Mouse (Mus musculus): ENCODE measurements around the gene Dnah2. TPM values are rescaled to one million over a fixed set of nuclear protein-coding genes. Genes with fewer than 3 reads are reported as not detected.

Dnah2 gene
- polyA plus RNA-seq, 1 experiment from 2014 or later: 1.9 TPM

GRCm38 (mm10) chr11:69526631-69527030 is 22.3 kb downstream of the Dnah2 start:
- Histone ChIP-seq H3K4me2 (ENCODE audit: low read depth, low read length) (peak overlapping the region; percentile 55), H3K4me1 (replicated peaks; ENCODE audit: control insufficient read depth, insufficient read depth, low read length) (no peaks in the 10 kb centered on the region), H3K4me3 (ENCODE audit: low read length) (no peak overlapping the region), H3K27ac (ENCODE audit: low read length) (no peak overlapping the region), H3K36me3 (ENCODE audit: control insufficient read depth, insufficient read depth, low read length) (no peaks in the 10 kb centered on the region), H3K27me3 (ENCODE audit: control insufficient read depth, insufficient read depth, low read depth, low read length) (no peaks in the 10 kb centered on the region), H3K9me3 (ENCODE audit: control insufficient read depth, low read length) (no peaks in the 10 kb centered on the region), H3K9ac (ENCODE audit: low read length) (no peak overlapping the region; the same call in 1 of the 2 replicates)
- no peak for ATAC-seq (ENCODE audit: low read depth)
- WGBS: 53% methylated on average over 4 of the region's 4 CpGs

GRCm38 (mm10) chr11:69525661-69526060 is 23.2 kb downstream of the Dnah2 start:
- WGBS: 82% methylated on average over 9 of the region's 9 CpGs

GRCm38 (mm10) chr11:69523651-69524050 is 25.3 kb downstream of the Dnah2 start:
- ATAC-seq (ENCODE audit: low read depth): no peak
- Histone ChIP-seq H3K4me3 (ENCODE audit: low read length) (no peak overlapping the region), H3K27me3 (ENCODE audit: control insufficient read depth, insufficient read depth, low read depth, low read length) (no peaks in the 10 kb centered on the region), H3K27ac (ENCODE audit: low read length) (no peak overlapping the region), H3K9ac (ENCODE audit: low read length) (no peak overlapping the region), H3K4me2 (ENCODE audit: low read depth, low read length) (no peak overlapping the region), H3K9me3 (ENCODE audit: control insufficient read depth, low read length) (no peaks in the 10 kb centered on the region), H3K36me3 (ENCODE audit: control insufficient read depth, insufficient read depth, low read length) (no peaks in the 10 kb centered on the region), H3K4me1 (replicated peaks; ENCODE audit: control insufficient read depth, insufficient read depth, low read length) (no peaks in the 10 kb centered on the region)
- WGBS: 78% methylated on average over 4 of the region's 4 CpGs

More at GRCm38 (mm10) chr11:69525661-69526060, 23.2 kb downstream of the Dnah2 start:
- Histone ChIP-seq H3K4me1 (replicated peaks; ENCODE audit: control insufficient read depth, insufficient read depth, low read length) (no peaks in the 10 kb centered on the region), H3K27ac (ENCODE audit: low read length) (no peak overlapping the region), H3K27me3 (ENCODE audit: control insufficient read depth, insufficient read depth, low read depth, low read length) (no peaks in the 10 kb centered on the region), H3K9ac (ENCODE audit: low read length) (no peak overlapping the region), H3K4me3 (ENCODE audit: low read length) (no peak overlapping the region), H3K36me3 (ENCODE audit: control insufficient read depth, insufficient read depth, low read length) (no peaks in the 10 kb centered on the region), H3K4me2 (ENCODE audit: low read depth, low read length) (no peak overlapping the region), H3K9me3 (ENCODE audit: control insufficient read depth, low read length) (no peaks in the 10 kb centered on the region)
- no peak for ATAC-seq (ENCODE audit: low read depth)

- Histone ChIP-seq H3K9me3 (ENCODE audit: control insufficient read depth, low read length) (no peaks in the 10 kb centered on the region), H3K9ac (ENCODE audit: low read length) (no peak overlapping the region), H3K36me3 (ENCODE audit: control insufficient read depth, insufficient read depth, low read length) (no peaks in the 10 kb centered on the region), H3K4me2 (ENCODE audit: low read depth, low read length) (no peak overlapping the region), H3K27me3 (ENCODE audit: control insufficient read depth, insufficient read depth, low read depth, low read length) (no peaks in the 10 kb centered on the region), H3K4me1 (replicated peaks; ENCODE audit: control insufficient read depth, insufficient read depth, low read length) (peaks cover 4% of the 10 kb centered on the region; the same call in 1 of the 2 replicates), H3K27ac (ENCODE audit: low read length) (no peak overlapping the region), H3K4me3 (ENCODE audit: low read length) (no peak overlapping the region)
- no peak for ATAC-seq (ENCODE audit: low read depth)
- 69% methylated on average over 9 of the region's 9 CpGs for WGBS
Measured at GRCm38 (mm10) chr11:69521526-69522149, 27.3 kb downstream of the Dnah2 start.

- 63% methylated on average over 4 of the region's 4 CpGs for WGBS
Measured at GRCm38 (mm10) chr11:69519976-69520375, 28.9 kb downstream of the Dnah2 start.

GRCm38 (mm10) chr11:69516661-69517060 is 32.2 kb downstream of the Dnah2 start:
- H3K27ac ChIP-seq (ENCODE audit: low read length): no peak overlapping the region
- H3K4me1 ChIP-seq (replicated peaks; ENCODE audit: control insufficient read depth, insufficient read depth, low read length): peaks cover 7% of the 10 kb centered on the region; the same call in 1 of the 2 replicates
- H3K4me2 ChIP-seq (ENCODE audit: low read depth, low read length): no peak overlapping the region
- H3K27me3 ChIP-seq (ENCODE audit: control insufficient read depth, insufficient read depth, low read depth, low read length): no peaks in the 10 kb centered on the region
- no peaks in the 10 kb centered on the region for H3K36me3 ChIP-seq (ENCODE audit: control insufficient read depth, insufficient read depth, low read length)
- no peaks in the 10 kb centered on the region for H3K9me3 ChIP-seq (ENCODE audit: control insufficient read depth, low read length)
- no peak overlapping the region for H3K4me3 ChIP-seq (ENCODE audit: low read length)
- 47% methylated on average over 3 of the region's 3 CpGs for WGBS
- ATAC-seq (ENCODE audit: low read depth): no peak
- H3K9ac ChIP-seq (ENCODE audit: low read length): 0 out of 2 replicates have a peak overlapping the region, but pooled peaks have one; percentile 24

More at GRCm38 (mm10) chr11:69519976-69520375, 28.9 kb downstream of the Dnah2 start:
- Histone ChIP-seq H3K27ac (ENCODE audit: low read length) (no peak overlapping the region), H3K36me3 (ENCODE audit: control insufficient read depth, insufficient read depth, low read length) (no peaks in the 10 kb centered on the region), H3K4me2 (ENCODE audit: low read depth, low read length) (no peak overlapping the region), H3K9ac (ENCODE audit: low read length) (no peak overlapping the region), H3K4me3 (ENCODE audit: low read length) (no peak overlapping the region), H3K4me1 (replicated peaks; ENCODE audit: control insufficient read depth, insufficient read depth, low read length) (peaks cover 7% of the 10 kb centered on the region; the same call in 1 of the 2 replicates), H3K9me3 (ENCODE audit: control insufficient read depth, low read length) (no peaks in the 10 kb centered on the region), H3K27me3 (ENCODE audit: control insufficient read depth, insufficient read depth, low read depth, low read length) (no peaks in the 10 kb centered on the region)
- 0 out of 2 replicates have a peak, but pooled peaks have one; percentile 15 for ATAC-seq (ENCODE audit: low read depth)

- H3K27me3 ChIP-seq (ENCODE audit: control insufficient read depth, insufficient read depth, low read depth, low read length): no peaks in the 10 kb centered on the region
- H3K9me3 ChIP-seq (ENCODE audit: control insufficient read depth, low read length): no peaks in the 10 kb centered on the region
- H3K4me3 ChIP-seq (ENCODE audit: low read length): no peak overlapping the region
- no peak overlapping the region for H3K4me2 ChIP-seq (ENCODE audit: low read depth, low read length)
- H3K4me1 ChIP-seq (replicated peaks; ENCODE audit: control insufficient read depth, insufficient read depth, low read length): peaks cover 7% of the 10 kb centered on the region; the same call in 1 of the 2 replicates
- no peak for ATAC-seq (ENCODE audit: low read depth)
- no peak overlapping the region for H3K9ac ChIP-seq (ENCODE audit: low read length)
- no peak overlapping the region for H3K27ac ChIP-seq (ENCODE audit: low read length)
- H3K36me3 ChIP-seq (ENCODE audit: control insufficient read depth, insufficient read depth, low read length): no peaks in the 10 kb centered on the region
- WGBS: 43% methylated on average over 15 of the region's 15 CpGs
Measured at GRCm38 (mm10) chr11:69516151-69516640, 32.7 kb downstream of the Dnah2 start.

- Histone ChIP-seq H3K4me2 (ENCODE audit: low read depth, low read length) (no peak overlapping the region), H3K4me3 (ENCODE audit: low read length) (no peak overlapping the region), H3K36me3 (ENCODE audit: control insufficient read depth, insufficient read depth, low read length) (no peaks in the 10 kb centered on the region), H3K27me3 (ENCODE audit: control insufficient read depth, insufficient read depth, low read depth, low read length) (no peaks in the 10 kb centered on the region), H3K27ac (ENCODE audit: low read length) (no peak overlapping the region), H3K9me3 (ENCODE audit: control insufficient read depth, low read length) (no peaks in the 10 kb centered on the region), H3K9ac (ENCODE audit: low read length) (no peak overlapping the region), H3K4me1 (replicated peaks; ENCODE audit: control insufficient read depth, insufficient read depth, low read length) (peaks cover 7% of the 10 kb centered on the region; the same call in 1 of the 2 replicates)
- ATAC-seq (ENCODE audit: low read depth): peak; percentile 72; the same call in 1 of the 2 replicates
- WGBS: 9% methylated on average over 6 of the region's 6 CpGs
Measured at GRCm38 (mm10) chr11:69513840-69514239, 35.1 kb downstream of the Dnah2 start.

- no peak overlapping the region for H3K4me3 ChIP-seq (ENCODE audit: low read length)
- no peaks in the 10 kb centered on the region for H3K36me3 ChIP-seq (ENCODE audit: control insufficient read depth, insufficient read depth, low read length)
- H3K4me1 ChIP-seq (replicated peaks; ENCODE audit: control insufficient read depth, insufficient read depth, low read length): no peaks in the 10 kb centered on the region
- no peak overlapping the region for H3K27ac ChIP-seq (ENCODE audit: low read length)
- ATAC-seq (ENCODE audit: low read depth): no peak
- 24% methylated on average over 7 of the region's 7 CpGs for WGBS
- H3K4me2 ChIP-seq (ENCODE audit: low read depth, low read length): no peak overlapping the region
- H3K27me3 ChIP-seq (ENCODE audit: control insufficient read depth, insufficient read depth, low read depth, low read length): no peaks in the 10 kb centered on the region
- H3K9ac ChIP-seq (ENCODE audit: low read length): no peak overlapping the region
- H3K9me3 ChIP-seq (ENCODE audit: control insufficient read depth, low read length): no peaks in the 10 kb centered on the region
Measured at GRCm38 (mm10) chr11:69510796-69511496, 38.0 kb downstream of the Dnah2 start.
